Mouse (Mus musculus) limb, embryonic 12.5 days (tissue): ENCODE data around the gene Ier5. TPM values are rescaled to one million over a fixed set of nuclear protein-coding genes. Genes with fewer than 3 reads are reported as not detected.

ENCODE experiments used
- ATAC-seq: fragments of 200-750 bp; cut with Nextera tagmentation; 2 replicates; pipeline ENCODE4 v1.8.0; 2017; ENCODE audit warnings: low read depth, moderate TSS enrichment; ENCODE audit not compliant: insufficient number of reproducible peaks, insufficient read depth, low FRiP score, low TSS enrichment
- H3K27ac ChIP-seq: fragments of 300-500 bp; sonication (generic); 2 replicates; pipeline ENCODE4 v1.5.1; 2016; ENCODE audit warnings: mild to moderate bottlenecking, moderate library complexity
- H3K27me3 ChIP-seq: fragments of 300-500 bp; sonication (generic); 2 replicates; pipeline ENCODE4 v1.6.1; 2016; ENCODE audit warnings: mild to moderate bottlenecking, moderate library complexity
- H3K36me3 ChIP-seq: fragments of 300-500 bp; sonication (generic); 2 replicates; pipeline ENCODE4 v1.6.1; 2016; ENCODE audit warnings: mild to moderate bottlenecking, moderate library complexity
- H3K4me1 ChIP-seq: fragments of 300-500 bp; sonication (generic); replicated peaks from 2 replicates; pipeline ENCODE4 v1.6.1; 2016
- H3K4me2 ChIP-seq: fragments of 300-500 bp; sonication (generic); 2 replicates; pipeline ENCODE4 v1.6.1; 2016; ENCODE audit warnings: mild to moderate bottlenecking, moderate library complexity
- H3K4me3 ChIP-seq: fragments of 300-500 bp; sonication (generic); replicated peaks from 2 replicates; pipeline ENCODE4 v1.5.1; 2016; ENCODE audit warnings: mild to moderate bottlenecking
- H3K9ac ChIP-seq: fragments of 300-500 bp; sonication (generic); replicated peaks from 2 replicates; pipeline ENCODE4 v1.6.1; 2016; ENCODE audit warnings: mild to moderate bottlenecking, moderate library complexity
- H3K9me3 ChIP-seq: fragments of 300-500 bp; sonication (generic); 2 replicates; pipeline ENCODE4 v1.6.1; 2016; ENCODE audit warnings: mild to moderate bottlenecking, moderate library complexity
- WGBS: fragments of 180-500 bp; shearing (Covaris S2); methylation state at CpG from one replicate; pipeline ENCODE4 v1.1.7; 2016; 5-methylcytosine and 5-hydroxymethylcytosine counted together
- polyA plus RNA-seq: library from polyadenylated mRNA; unstranded; fragments of >200 nt; fragmentation: Nextera tagmentation; extraction: Ambion mirVana; gene quantifications from 2 replicates; pipeline ENCODE4 v1.2.1, GENCODE M21; 2016

The Ier5 gene
- polyA plus RNA-seq, 1 experiment from 2014 or later, result 15.8 TPM

GRCm38 (mm10) chr1:155073905-155074304 lies 25.5 kb downstream of the Ier5 start:
- Histone ChIP-seq H3K27me3 (no peaks in the 10 kb centered on the region), H3K27ac (no peak overlapping the region), H3K4me3 (no peak overlapping the region), H3K4me2 (no peak overlapping the region), H3K36me3 (no peaks in the 10 kb centered on the region), H3K4me1 (peaks cover 52% of the 10 kb centered on the region), H3K9ac (no peak overlapping the region), H3K9me3 (peaks cover under 1% of the 10 kb centered on the region; the same call in 1 of the 2 replicates)
- 70% methylated on average over 6 of the region's 6 CpGs for WGBS
- ATAC-seq, result no peak

- Histone ChIP-seq H3K27me3 (no peaks in the 10 kb centered on the region), H3K4me3 (no peak overlapping the region), H3K27ac (no peak overlapping the region), H3K4me1 (peaks cover 48% of the 10 kb centered on the region), H3K9ac (no peak overlapping the region), H3K9me3 (peaks cover 6% of the 10 kb centered on the region; the same call in 1 of the 2 replicates), H3K36me3 (no peaks in the 10 kb centered on the region), H3K4me2 (no peak overlapping the region)
- no peak for ATAC-seq
- 29% methylated on average over 7 of the region's 7 CpGs for WGBS
Observed at GRCm38 (mm10) chr1:155073133-155073532, 26.3 kb downstream of the Ier5 start.

GRCm38 (mm10) chr1:155071287-155071876 lies 28.1 kb downstream of the Ier5 start:
- WGBS, result 16% methylated on average over 7 of the region's 7 CpGs
- Histone ChIP-seq H3K36me3 (no peaks in the 10 kb centered on the region), H3K4me1 (peaks cover 39% of the 10 kb centered on the region), H3K9me3 (peaks cover 6% of the 10 kb centered on the region; the same call in 1 of the 2 replicates), H3K4me3 (no peak overlapping the region), H3K4me2 (no peak overlapping the region), H3K9ac (no peak overlapping the region), H3K27ac (no peak overlapping the region), H3K27me3 (no peaks in the 10 kb centered on the region)
- no peak for ATAC-seq

GRCm38 (mm10) chr1:155070561-155071286 lies 28.7 kb downstream of the Ier5 start:
- H3K36me3 ChIP-seq, result no peaks in the 10 kb centered on the region
- H3K27me3 ChIP-seq, result no peaks in the 10 kb centered on the region
- 50% methylated on average over 5 of the region's 5 CpGs for WGBS
- H3K27ac ChIP-seq, result no peak overlapping the region
- H3K4me3 ChIP-seq, result no peak overlapping the region
- peaks cover 6% of the 10 kb centered on the region; the same call in 1 of the 2 replicates for H3K9me3 ChIP-seq
- H3K4me2 ChIP-seq, result no peak overlapping the region
- peaks cover 42% of the 10 kb centered on the region for H3K4me1 ChIP-seq
- peak; percentile 22; the same call in 1 of the 2 replicates for ATAC-seq
- no peak overlapping the region for H3K9ac ChIP-seq

- ATAC-seq, result no peak
- Histone ChIP-seq H3K4me2 (no peak overlapping the region), H3K27ac (no peak overlapping the region), H3K9me3 (peaks cover 6% of the 10 kb centered on the region; the same call in 1 of the 2 replicates), H3K9ac (no peak overlapping the region), H3K4me3 (no peak overlapping the region), H3K36me3 (no peaks in the 10 kb centered on the region), H3K4me1 (peaks cover 40% of the 10 kb centered on the region), H3K27me3 (0 out of 2 replicates have a peak, but pooled peaks cover 3% of the 10 kb centered on the region)
- 48% methylated on average over 7 of the region's 7 CpGs for WGBS
Observed at GRCm38 (mm10) chr1:155069696-155070095, 29.7 kb downstream of the Ier5 start.

GRCm38 (mm10) chr1:155066196-155066595 lies 33.2 kb downstream of the Ier5 start:
- Histone ChIP-seq H3K4me1 (peaks cover 23% of the 10 kb centered on the region), H3K4me2 (no peak overlapping the region), H3K9ac (no peak overlapping the region), H3K9me3 (peaks cover 6% of the 10 kb centered on the region; the same call in 1 of the 2 replicates), H3K4me3 (no peak overlapping the region), H3K36me3 (no peaks in the 10 kb centered on the region), H3K27ac (no peak overlapping the region), H3K27me3 (0 out of 2 replicates have a peak, but pooled peaks cover 15% of the 10 kb centered on the region)
- no peak for ATAC-seq
- 64% methylated on average over 5 of the region's 5 CpGs for WGBS

- Histone ChIP-seq H3K4me1 (peaks cover 26% of the 10 kb centered on the region), H3K36me3 (no peaks in the 10 kb centered on the region), H3K27ac (no peak overlapping the region), H3K4me3 (no peak overlapping the region), H3K27me3 (0 out of 2 replicates have a peak, but pooled peaks cover 15% of the 10 kb centered on the region), H3K4me2 (no peak overlapping the region), H3K9me3 (peaks cover 6% of the 10 kb centered on the region; the same call in 1 of the 2 replicates), H3K9ac (no peak overlapping the region)
- whole genome bisulfite sequencing, result 80% methylated on average over 11 of the region's 11 CpGs
- ATAC-seq, result no peak
Observed at GRCm38 (mm10) chr1:155065068-155065701, 34.3 kb downstream of the Ier5 start.

GRCm38 (mm10) chr1:155064649-155065048 lies 34.8 kb downstream of the Ier5 start:
- H3K27ac ChIP-seq, result no peak overlapping the region
- no peak overlapping the region for H3K4me3 ChIP-seq
- 86% methylated on average over 4 of the region's 4 CpGs for WGBS
- 0 out of 2 replicates have a peak, but pooled peaks cover 15% of the 10 kb centered on the region for H3K27me3 ChIP-seq
- H3K4me1 ChIP-seq, result peaks cover 26% of the 10 kb centered on the region
- H3K36me3 ChIP-seq, result no peaks in the 10 kb centered on the region
- H3K4me2 ChIP-seq, result no peak overlapping the region
- peaks cover 6% of the 10 kb centered on the region; the same call in 1 of the 2 replicates for H3K9me3 ChIP-seq
- ATAC-seq, result no peak
- H3K9ac ChIP-seq, result no peak overlapping the region

GRCm38 (mm10) chr1:155064111-155064510 lies 35.3 kb downstream of the Ier5 start:
- 79% methylated on average over 5 of the region's 5 CpGs for WGBS
- H3K27me3 ChIP-seq, result 0 out of 2 replicates have a peak, but pooled peaks cover 15% of the 10 kb centered on the region
- no peak overlapping the region for H3K4me2 ChIP-seq
- H3K4me3 ChIP-seq, result no peak overlapping the region
- H3K36me3 ChIP-seq, result no peaks in the 10 kb centered on the region
- H3K4me1 ChIP-seq, result peaks cover 29% of the 10 kb centered on the region
- H3K9me3 ChIP-seq, result peaks cover 6% of the 10 kb centered on the region; the same call in 1 of the 2 replicates
- no peak overlapping the region for H3K9ac ChIP-seq
- no peak overlapping the region for H3K27ac ChIP-seq
- no peak for ATAC-seq

- H3K27me3 ChIP-seq, result 0 out of 2 replicates have a peak, but pooled peaks cover 15% of the 10 kb centered on the region
- H3K9ac ChIP-seq, result no peak overlapping the region
- H3K4me3 ChIP-seq, result no peak overlapping the region
- H3K36me3 ChIP-seq, result no peaks in the 10 kb centered on the region
- WGBS, result 90% methylated on average over 4 of the region's 4 CpGs
- no peak overlapping the region for H3K4me2 ChIP-seq
- H3K4me1 ChIP-seq, result peaks cover 29% of the 10 kb centered on the region
- no peak for ATAC-seq
- H3K9me3 ChIP-seq, result no peaks in the 10 kb centered on the region
- no peak overlapping the region for H3K27ac ChIP-seq
Observed at GRCm38 (mm10) chr1:155062963-155063362, 36.5 kb downstream of the Ier5 start.

- Histone ChIP-seq H3K9ac (no peak overlapping the region), H3K36me3 (no peaks in the 10 kb centered on the region), H3K4me3 (no peak overlapping the region), H3K4me1 (peaks cover 29% of the 10 kb centered on the region), H3K9me3 (no peaks in the 10 kb centered on the region), H3K4me2 (no peak overlapping the region), H3K27ac (no peak overlapping the region), H3K27me3 (0 out of 2 replicates have a peak, but pooled peaks cover 15% of the 10 kb centered on the region)
- 90% methylated on average over 7 of the region's 7 CpGs for WGBS
- ATAC-seq, result no peak
Observed at GRCm38 (mm10) chr1:155062057-155062456, 37.4 kb downstream of the Ier5 start.
